Mouse (Mus musculus) intestine, embryonic 16.5 days (tissue): ENCODE results near the gene Gm10717. TPM values are rescaled to one million over a fixed set of nuclear protein-coding genes. Genes with fewer than 3 reads are reported as not detected.
"Not testable (repeated sequence)": the region's sequence is repeated elsewhere in the genome, so short reads cannot be mapped to it uniquely, and the experiment has no call there.

Experiments
- ATAC-seq: fragments of 200-750 bp; cut with Nextera tagmentation; 2 replicates; pipeline ENCODE4 v1.8.0; 2017; ENCODE audit warnings: moderate TSS enrichment, moderate library complexity
- H3K27ac ChIP-seq: fragments of 300-500 bp; sonication (generic); 2 replicates; pipeline ENCODE4 v1.5.1; 2014; ENCODE audit warnings: mild to moderate bottlenecking, low read length
- H3K27me3 ChIP-seq: fragments of 300-500 bp; sonication (generic); replicated peaks from 2 replicates; pipeline ENCODE4 v1.6.1; 2014; ENCODE audit warnings: low read length, control low read depth, mixed read lengths; ENCODE audit not compliant: control insufficient read depth, insufficient read depth
- H3K36me3 ChIP-seq: fragments of 300-500 bp; sonication (generic); 2 replicates; pipeline ENCODE4 v1.6.1; 2014; ENCODE audit warnings: low read length, control low read depth; ENCODE audit not compliant: control insufficient read depth, insufficient read depth
- H3K4me1 ChIP-seq: fragments of 300-500 bp; sonication (generic); 2 replicates; pipeline ENCODE4 v1.6.1; 2014; ENCODE audit warnings: low read length, control low read depth, mixed read lengths; ENCODE audit not compliant: control insufficient read depth, insufficient read depth
- H3K4me2 ChIP-seq: fragments of 300-500 bp; sonication (generic); 2 replicates; pipeline ENCODE4 v1.6.1; 2014; ENCODE audit warnings: low read depth, low read length, control low read depth
- H3K4me3 ChIP-seq: fragments of 300-500 bp; sonication (generic); 2 replicates; pipeline ENCODE4 v1.5.1; 2014; ENCODE audit warnings: mild to moderate bottlenecking, low read length
- H3K9ac ChIP-seq: fragments of 300-500 bp; sonication (generic); 2 replicates; pipeline ENCODE4 v1.6.1; 2014; ENCODE audit warnings: low read depth, low read length
- H3K9me3 ChIP-seq: fragments of 300-500 bp; sonication (generic); 2 replicates; pipeline ENCODE4 v1.6.1; 2016; ENCODE audit warnings: low read length, control low read depth; ENCODE audit not compliant: control insufficient read depth
- WGBS: fragments of 180-500 bp; shearing (Covaris S2); extraction: QIAGEN DNeasy Blood & Tissue Kit; methylation state at CpG from one replicate; pipeline ENCODE4 v1.1.7; 2014; 5-methylcytosine and 5-hydroxymethylcytosine counted together
- polyA plus RNA-seq: library from polyadenylated mRNA; unstranded; fragments of >200 nt; fragmentation: Nextera tagmentation; extraction: Ambion mirVana; gene quantifications from 2 replicates; pipeline ENCODE4 v1.2.1, GENCODE M21; 2015

Gene Gm10717
- not detected in 2 replicates for polyA plus RNA-seq

DNA sequence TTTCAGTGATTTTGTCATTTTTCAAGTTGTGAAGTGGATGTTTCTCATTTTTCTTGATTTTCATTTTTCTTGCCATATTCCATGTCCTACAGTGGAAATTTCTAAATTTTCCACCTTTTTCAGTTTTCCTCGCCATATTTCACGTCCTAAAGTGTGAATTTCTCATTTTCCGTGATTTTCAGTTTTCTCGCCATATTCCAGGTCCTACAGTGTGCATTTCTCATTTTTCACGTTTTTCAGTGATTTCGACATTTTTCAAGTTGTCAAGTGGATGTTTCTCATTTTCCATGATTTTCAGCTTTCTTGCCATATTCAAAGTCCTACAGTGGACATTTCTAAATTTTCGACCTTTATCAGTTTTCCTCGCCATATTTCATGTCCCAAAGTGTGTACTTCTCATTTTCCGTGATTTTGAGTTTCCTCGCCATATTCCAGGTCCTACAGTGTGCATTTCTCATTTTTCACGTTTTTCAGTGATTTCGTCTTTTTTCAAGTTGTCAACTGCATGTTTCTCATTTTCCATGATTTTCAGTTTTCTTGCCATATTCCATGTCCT, at the start of gene Gm10717:
Gene Gm10717 (plus strand): TSS at position 506 of the 556 bp plus-strand sequence.
- not testable (repeated sequence) for H3K4me3 ChIP-seq, H3K27me3 ChIP-seq, H3K9ac ChIP-seq, H3K4me2 ChIP-seq, H3K36me3 ChIP-seq, H3K27ac ChIP-seq, H3K9me3 ChIP-seq, ATAC-seq, H3K4me1 ChIP-seq
- WGBS = 72% methylated on average over 12 of the region's 12 CpGs

GRCm38 (mm10) chr9:3000445-3000972, 24.7 kb upstream of the Gm10717 start, which contains the start of gene Gm10722:
TSS of gene Gm10722 (plus strand) at chr9:3000922.
- H3K27ac ChIP-seq, H3K36me3 ChIP-seq, H3K27me3 ChIP-seq, H3K4me2 ChIP-seq, H3K9me3 ChIP-seq, H3K4me1 ChIP-seq, H3K4me3 ChIP-seq, H3K9ac ChIP-seq, ATAC-seq: not testable (repeated sequence)
- WGBS = 68% methylated on average over 12 of the region's 12 CpGs

GRCm38 (mm10) chr9:3001006-3001405, 24.2 kb upstream of the Gm10717 start:
- H3K9ac ChIP-seq, H3K4me2 ChIP-seq, H3K36me3 ChIP-seq, H3K27me3 ChIP-seq, H3K4me1 ChIP-seq, H3K27ac ChIP-seq, ATAC-seq, H3K9me3 ChIP-seq, H3K4me3 ChIP-seq: not testable (repeated sequence)
- WGBS = 65% methylated on average over 8 of the region's 8 CpGs

GRCm38 (mm10) chr9:3001948-3002659, 23.1 kb upstream of the Gm10717 start:
- H3K4me1 ChIP-seq, H3K9ac ChIP-seq, H3K4me3 ChIP-seq, H3K9me3 ChIP-seq, H3K4me2 ChIP-seq, H3K36me3 ChIP-seq, H3K27me3 ChIP-seq, H3K27ac ChIP-seq: not testable (repeated sequence)
- WGBS = 55% methylated on average over 8 of the region's 11 CpGs
- peak; percentile 86 for ATAC-seq

GRCm38 (mm10) chr9:3002794-3003396, 22.3 kb upstream of the Gm10717 start, which contains the start of gene Gm11168:
TSS of gene Gm11168 (plus strand) at chr9:3003346.
- H3K4me3 ChIP-seq, H3K9ac ChIP-seq, H3K27ac ChIP-seq, H3K4me2 ChIP-seq, H3K36me3 ChIP-seq, ATAC-seq, H3K9me3 ChIP-seq, H3K4me1 ChIP-seq, H3K27me3 ChIP-seq: not testable (repeated sequence)
- WGBS = 71% methylated on average over 6 of the region's 14 CpGs

- not testable (repeated sequence) for ATAC-seq, H3K9ac ChIP-seq
Measured at GRCm38 (mm10) chr9:3006179-3006578, 19.0 kb upstream of the Gm10717 start.

DNA sequence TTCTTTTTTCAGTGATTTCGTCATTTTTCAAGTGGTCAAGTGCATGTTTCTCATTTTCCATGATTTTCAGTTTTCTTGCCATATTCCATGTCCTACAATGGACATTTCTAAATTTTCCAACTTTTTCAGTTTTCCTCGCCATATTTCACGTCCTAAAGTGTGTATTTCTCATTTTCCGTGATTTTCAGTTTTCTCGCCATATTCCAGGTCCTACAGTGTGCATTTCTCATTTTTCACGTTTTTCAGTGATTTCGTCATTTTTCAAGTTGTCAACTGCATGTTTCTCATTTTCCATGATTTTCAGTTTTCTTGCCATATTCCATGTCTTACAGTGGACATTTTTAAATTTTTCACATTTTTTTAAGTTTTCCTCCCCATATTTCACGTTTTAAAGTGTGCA, 18.6 kb upstream of the Gm10717 start:
- not testable (repeated sequence) for H3K9ac ChIP-seq, H3K36me3 ChIP-seq, H3K4me1 ChIP-seq, H3K27ac ChIP-seq, H3K9me3 ChIP-seq, H3K4me2 ChIP-seq, H3K4me3 ChIP-seq, H3K27me3 ChIP-seq
- peak; percentile 74 for ATAC-seq
- 69% methylated on average over 7 of the region's 8 CpGs for WGBS

More at GRCm38 (mm10) chr9:3006179-3006578, 19.0 kb upstream of the Gm10717 start:
- 80% methylated on average over 1 of the region's 5 CpGs for WGBS
- not testable (repeated sequence) for H3K36me3 ChIP-seq, H3K9me3 ChIP-seq, H3K4me3 ChIP-seq, H3K27ac ChIP-seq, H3K27me3 ChIP-seq, H3K4me1 ChIP-seq, H3K4me2 ChIP-seq

- H3K9me3 ChIP-seq, H3K4me1 ChIP-seq, H3K4me2 ChIP-seq, H3K27me3 ChIP-seq, ATAC-seq, H3K4me3 ChIP-seq, H3K27ac ChIP-seq, H3K9ac ChIP-seq, H3K36me3 ChIP-seq: not testable (repeated sequence)
- 70% methylated on average over 6 of the region's 9 CpGs for WGBS
Measured at GRCm38 (mm10) chr9:3007272-3007671, 17.9 kb upstream of the Gm10717 start.

DNA sequence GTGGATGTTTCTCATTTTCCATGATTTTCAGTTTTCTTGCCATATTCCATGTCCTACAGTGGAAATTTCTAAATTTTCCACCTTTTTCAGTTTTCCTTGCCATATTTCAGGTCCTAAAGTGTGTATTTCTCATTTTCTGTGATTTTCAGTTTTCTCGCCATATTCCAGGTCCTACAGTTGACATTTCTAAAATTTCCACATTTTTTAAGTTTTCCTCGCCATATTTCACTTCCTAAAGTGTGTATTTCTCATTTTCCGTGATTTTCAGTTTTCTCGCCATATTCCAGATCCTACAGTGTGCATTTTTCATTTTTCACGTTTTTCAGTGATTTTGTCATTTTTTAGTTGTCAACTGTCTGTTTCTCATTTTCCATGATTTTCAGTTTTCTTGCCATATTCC, 15.9 kb upstream of the Gm10717 start:
- not testable (repeated sequence) for H3K4me3 ChIP-seq, H3K27ac ChIP-seq, H3K4me2 ChIP-seq, H3K9me3 ChIP-seq, H3K9ac ChIP-seq, H3K4me1 ChIP-seq, H3K36me3 ChIP-seq, H3K27me3 ChIP-seq
- ATAC-seq = 0 out of 2 replicates have a peak, but pooled peaks have one; percentile 51
- WGBS = no CpG with 5 or more reads among the region's 5 CpGs
